Mouse (Mus musculus): ENCODE results near the gene Sarm1. TPM values are rescaled to one million over a fixed set of nuclear protein-coding genes. Genes with fewer than 3 reads are reported as not detected.

The Sarm1 gene
- total RNA-seq, 2 experiments from 2014 or later = 0.08 to 0.17 TPM

- ATAC-seq (replicated peaks; ENCODE audit: poor library complexity) = no peak
Measured at GRCm38 (mm10) chr11:78513106-78513790, 15.7 kb upstream of the Sarm1 start.

GRCm38 (mm10) chr11:78512025-78512957 is 14.7 kb upstream of the Sarm1 start, which contains the start of the genes Tmem199 and Poldip2:
TSS of gene Tmem199 (minus strand) at chr11:78512172.
TSS of gene Poldip2 (plus strand) at chr11:78512193.
- peak; percentile 97 for ATAC-seq (replicated peaks; ENCODE audit: poor library complexity)

GRCm38 (mm10) chr11:78509148-78509547 is 11.6 kb upstream of the Sarm1 start:
- peak; percentile 39; the same call in 1 of the 2 replicates for ATAC-seq (replicated peaks; ENCODE audit: poor library complexity)

- no peak for ATAC-seq (replicated peaks; ENCODE audit: poor library complexity)
Measured at GRCm38 (mm10) chr11:78505430-78505829, 7.9 kb upstream of the Sarm1 start.

- ATAC-seq (replicated peaks; ENCODE audit: poor library complexity) = no peak
Measured at GRCm38 (mm10) chr11:78502909-78503650, 5.5 kb upstream of the Sarm1 start, which contains the start of gene Sebox. TSS of gene Sebox (plus strand) at chr11:78503447.

- no peak for ATAC-seq (replicated peaks; ENCODE audit: poor library complexity)
Measured at GRCm38 (mm10) chr11:78501529-78501928, 4.0 kb upstream of the Sarm1 start.

- no peak for ATAC-seq (replicated peaks; ENCODE audit: poor library complexity)
Measured at GRCm38 (mm10) chr11:78500623-78501202, 3.2 kb upstream of the Sarm1 start.

GRCm38 (mm10) chr11:78499543-78499942 is 2.0 kb upstream of the Sarm1 start:
- ATAC-seq (replicated peaks; ENCODE audit: poor library complexity) = no peak

- no peak for ATAC-seq (replicated peaks; ENCODE audit: poor library complexity)
Measured at GRCm38 (mm10) chr11:78499004-78499403, 1.4 kb upstream of the Sarm1 start, which contains the start of gene Vtn. TSS of gene Vtn (plus strand) at chr11:78499091.

GRCm38 (mm10) chr11:78497071-78497541 is 448 bp downstream of the Sarm1 start:
- ATAC-seq (replicated peaks; ENCODE audit: poor library complexity) = no peak

GRCm38 (mm10) chr11:78495904-78496303 is 1.6 kb downstream of the Sarm1 start:
- ATAC-seq (replicated peaks; ENCODE audit: poor library complexity) = 0 out of 2 replicates have a peak, but pooled peaks have one; percentile 33

- ATAC-seq (replicated peaks; ENCODE audit: poor library complexity) = peak; percentile 71
Measured at GRCm38 (mm10) chr11:78490781-78491241, 6.7 kb downstream of the Sarm1 start.

GRCm38 (mm10) chr11:78488168-78488567 is 9.4 kb downstream of the Sarm1 start:
- peak; percentile 83 for ATAC-seq (replicated peaks; ENCODE audit: poor library complexity)

GRCm38 (mm10) chr11:78483639-78484038 is 13.9 kb downstream of the Sarm1 start:
- no peak for ATAC-seq (replicated peaks; ENCODE audit: poor library complexity)

GRCm38 (mm10) chr11:78475289-78475688 is 22.3 kb downstream of the Sarm1 start:
- peak; percentile 52; the same call in 1 of the 2 replicates for ATAC-seq (replicated peaks; ENCODE audit: poor library complexity)

- no peak for ATAC-seq (replicated peaks; ENCODE audit: poor library complexity)
Measured at GRCm38 (mm10) chr11:78471326-78472103, 26.0 kb downstream of the Sarm1 start.

GRCm38 (mm10) chr11:78467932-78468331 is 29.6 kb downstream of the Sarm1 start:
- ATAC-seq (replicated peaks; ENCODE audit: poor library complexity) = no peak

- no peak for ATAC-seq (replicated peaks; ENCODE audit: poor library complexity)
Measured at GRCm38 (mm10) chr11:78467515-78467914, 30.0 kb downstream of the Sarm1 start.

GRCm38 (mm10) chr11:78466242-78466912 is 31.2 kb downstream of the Sarm1 start:
- no peak for ATAC-seq (replicated peaks; ENCODE audit: poor library complexity)

Data from megakaryocyte progenitor cell, adult 5-6 weeks (primary cell).